Mouse (Mus musculus) testis, adult 2 months (tissue): ENCODE results near the gene Ccnd1.

Source experiments
- CTCF ChIP-seq: fragments of 200-500 bp; IDR thresholded peaks from 2 replicates; pipeline ENCODE4 v1.5.1; 2012; ENCODE audit warnings: low read depth, mild to moderate bottlenecking, inconsistent platforms, low read length, moderate library complexity; ENCODE audit not compliant: control insufficient read depth, insufficient read depth, insufficient replicate concordance
- POLR2A ChIP-seq: fragments of 200-500 bp; IDR thresholded peaks from 2 replicates; pipeline ENCODE4 v1.6.1; 2012; ENCODE audit warnings: low read depth, mild to moderate bottlenecking, inconsistent platforms, low read length, moderate library complexity; ENCODE audit not compliant: control insufficient read depth

GRCm38 (mm10) chr7:144985100-144985499 lies 45.4 kb upstream of the Ccnd1 start:
- TF ChIP-seq CTCF (no peak), POLR2A (no peak)
